Mouse (Mus musculus): Measurements from ENCODE around the gene Dppa1. TPM values are rescaled to one million over a fixed set of nuclear protein-coding genes. Genes with fewer than 3 reads are reported as not detected.

The Dppa1 gene
- total RNA-seq, 2 experiments from 2014 or later, result not detected

DNA sequence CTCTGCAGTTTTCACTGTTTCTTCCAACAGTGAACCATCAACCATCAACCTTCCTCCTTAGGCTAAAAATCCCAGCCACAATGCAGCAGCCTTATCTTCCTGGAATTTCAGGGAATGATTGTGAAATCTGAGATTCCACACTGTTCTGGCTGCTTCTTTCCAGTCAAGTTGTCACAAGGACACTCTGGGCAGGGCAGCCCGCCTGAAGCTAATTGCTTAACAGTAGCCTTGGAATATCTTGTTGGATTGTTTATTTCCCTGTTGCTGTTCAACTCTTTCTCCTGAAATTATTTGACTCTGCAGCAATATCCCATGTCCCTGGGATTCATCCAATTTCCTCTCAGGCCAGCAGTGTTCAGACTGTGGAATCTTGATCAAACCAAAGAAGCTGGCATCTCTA, 64.4 kb downstream of the Dppa1 start:
- no peak for ATAC-seq (replicated peaks; ENCODE audit: low FRiP score, low TSS enrichment, poor library complexity, severe bottlenecking)

DNA sequence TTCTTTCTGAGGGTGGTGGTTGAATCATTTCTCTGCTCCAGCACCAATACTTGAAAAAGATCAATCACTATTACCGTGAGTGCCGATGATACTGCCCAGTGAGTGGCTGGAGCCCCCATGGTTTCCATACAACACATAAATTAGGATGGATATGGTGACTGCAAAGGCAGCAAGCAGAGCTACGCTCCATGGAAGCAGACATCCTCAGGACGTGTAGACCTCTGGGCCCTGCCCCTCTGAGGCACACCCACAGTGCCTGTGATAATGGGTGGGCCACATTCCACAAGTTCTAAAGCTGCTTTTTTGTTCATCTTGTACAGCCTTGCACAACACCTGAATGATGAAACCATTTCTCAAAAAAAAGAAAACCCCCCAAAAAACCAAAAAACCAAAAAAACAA, 68.0 kb downstream of the Dppa1 start:
- ATAC-seq (replicated peaks; ENCODE audit: low FRiP score, low TSS enrichment, poor library complexity, severe bottlenecking), result no peak

Other genes with a start within 250 kb of the Dppa1 start
- gene Itk, start 239.7 kb downstream of the Dppa1 start, total RNA-seq (2014; fragmentation: Nextera tagmentation), result 3.4 and 4.8 TPM in 2 replicates
- 1.7 and 1.8 TPM in 2 replicates for gene Itk, start 239.7 kb downstream of the Dppa1 start, total RNA-seq (2017)
- gene Fam71b, start 232.7 kb downstream of the Dppa1 start, total RNA-seq (2014; fragmentation: Nextera tagmentation), result not detected in 2 replicates
- gene Fam71b, start 232.7 kb downstream of the Dppa1 start, total RNA-seq (2017), result not detected in 2 replicates
- gene Med7, start 192.3 kb downstream of the Dppa1 start, total RNA-seq (2014; fragmentation: Nextera tagmentation), result 121 and 124 TPM in 2 replicates
- 49.7 and 59.8 TPM in 2 replicates for gene Med7, start 192.3 kb downstream of the Dppa1 start, total RNA-seq (2017)
- gene Havcr2, start 174.3 kb downstream of the Dppa1 start, total RNA-seq (2014; fragmentation: Nextera tagmentation), result 0.54 and 0.63 TPM in 2 replicates
- gene Havcr2, start 174.3 kb downstream of the Dppa1 start, total RNA-seq (2017), result 0.52 and 1.4 TPM in 2 replicates
- gene Gm12169, start 105.0 kb downstream of the Dppa1 start, total RNA-seq (2014; fragmentation: Nextera tagmentation), result not detected in 2 replicates
- not detected in 2 replicates for gene Gm12169, start 105.0 kb downstream of the Dppa1 start, total RNA-seq (2017)
- not detected in 2 replicates for gene BC053393, start 57.7 kb downstream of the Dppa1 start, total RNA-seq (2014; fragmentation: Nextera tagmentation)
- gene BC053393, start 57.7 kb downstream of the Dppa1 start, total RNA-seq (2017), result not detected in 2 replicates
- not detected in 2 replicates for gene Timd2, start 77.8 kb upstream of the Dppa1 start, total RNA-seq (2014; fragmentation: Nextera tagmentation)
- gene Timd2, start 77.8 kb upstream of the Dppa1 start, total RNA-seq (2017), result not detected in 2 replicates
- not detected in 2 replicates for gene Havcr1, start 105.8 kb upstream of the Dppa1 start, total RNA-seq (2014; fragmentation: Nextera tagmentation)
- 1.8 TPM in 1 of 2 replicates, not detected in the other for gene Havcr1, start 105.8 kb upstream of the Dppa1 start, total RNA-seq (2017)
- not detected in 2 replicates for gene Timd4, start 181.5 kb upstream of the Dppa1 start, total RNA-seq (2014; fragmentation: Nextera tagmentation)
- gene Timd4, start 181.5 kb upstream of the Dppa1 start, total RNA-seq (2017), result not detected in 2 replicates